Mouse (Mus musculus) MEL (cell line): Measurements from ENCODE around the gene Hrh2. TPM values are rescaled to one million over a fixed set of nuclear protein-coding genes. Genes with fewer than 3 reads are reported as not detected.

Source experiments
- DNase-seq: peaks from one replicate; pipeline ENCODE4 v3.0.0; 2011; ENCODE audit warnings: low read depth, low spot score
- H3K27ac ChIP-seq: 2 replicates; pipeline ENCODE4 v1.5.1; 2012; ENCODE audit warnings: low read depth, mild to moderate bottlenecking, control low read depth, low read length, moderate library complexity; ENCODE audit not compliant: control insufficient read depth
- H3K27me3 ChIP-seq, 2 experiments: fragments of 150-350 bp in 1 of 2; sonication (generic) in 1 of 2; 2 replicates each; pipeline ENCODE4 v1.6.1; 2012; ENCODE audit warnings: low read length in 2 of 2, mild to moderate bottlenecking in 2 of 2, improper control_type of control experiment in 1 of 2, moderate library complexity in 1 of 2; ENCODE audit not compliant: insufficient read depth in 2 of 2, control insufficient read depth in 1 of 2
- H3K36me3 ChIP-seq, 2 experiments: 2 replicates each; pipeline ENCODE4 v1.6.1; 2012 to 2014; ENCODE audit warnings: low read length in 2 of 2, improper control_type of control experiment in 1 of 2, inconsistent platforms in 1 of 2, mild to moderate bottlenecking in 1 of 2; ENCODE audit not compliant: insufficient read depth in 2 of 2, control insufficient read depth in 1 of 2
- H3K4me1 ChIP-seq, 2 experiments: fragments of 150-350 bp in 1 of 2; sonication (generic) in 1 of 2; 2 replicates each; pipeline ENCODE4 v1.6.1; 2012; ENCODE audit warnings: low read length in 2 of 2, improper control_type of control experiment in 1 of 2, mild to moderate bottlenecking in 1 of 2; ENCODE audit not compliant: insufficient read depth in 2 of 2, control insufficient read depth in 1 of 2
- H3K4me3 ChIP-seq, 2 experiments: fragments of 150-350 bp in 1 of 2; sonication (generic) in 1 of 2; 2 replicates each; pipeline ENCODE4 v1.5.1; 2012; ENCODE audit warnings: low read depth in 2 of 2, low read length in 2 of 2, mild to moderate bottlenecking in 2 of 2, moderate library complexity in 2 of 2, control low read depth in 1 of 2, improper control_type of control experiment in 1 of 2; ENCODE audit not compliant: control insufficient read depth in 1 of 2, insufficient read depth in 1 of 2
- H3K79me2 ChIP-seq: 2 replicates; pipeline ENCODE4 v1.6.1; 2012; ENCODE audit warnings: mild to moderate bottlenecking, low read length, moderate library complexity; ENCODE audit not compliant: control insufficient read depth, poor library complexity, insufficient read depth
- H3K9ac ChIP-seq: 2 replicates; pipeline ENCODE4 v1.6.1; 2012; ENCODE audit warnings: low read depth, mild to moderate bottlenecking, control low read depth, low read length, moderate library complexity; ENCODE audit not compliant: control insufficient read depth, poor library complexity, severe bottlenecking
- H3K9me3 ChIP-seq: fragments of 150-350 bp; sonication (generic); replicated peaks from 2 replicates; pipeline ENCODE4 v1.6.1; 2012; ENCODE audit warnings: mild to moderate bottlenecking, low read length, improper control_type of control experiment, moderate library complexity; ENCODE audit not compliant: insufficient read depth
- CHD2 ChIP-seq: IDR thresholded peaks from 2 replicates; pipeline ENCODE4 v1.6.1; 2011; ENCODE audit warnings: low read length, improper control_type of control experiment
- E2F4 ChIP-seq: IDR thresholded peaks from 2 replicates; pipeline ENCODE4 v1.6.1; 2011; ENCODE audit warnings: low read depth, low read length, improper control_type of control experiment, borderline replicate concordance
- GATA1 ChIP-seq: IDR thresholded peaks from 2 replicates; pipeline ENCODE4 v1.6.1; 2011; ENCODE audit warnings: low read depth, low read length, improper control_type of control experiment
- JUND ChIP-seq: IDR thresholded peaks from 2 replicates; pipeline ENCODE4 v1.6.1; 2011; ENCODE audit warnings: low read depth, mild to moderate bottlenecking, improper control_type of control experiment, low read length
- KAT2A ChIP-seq: conservative IDR thresholded peaks from 2 replicates; pipeline ENCODE4 v1.6.1; 2012; ENCODE audit warnings: low read depth, low read length, improper control_type of control experiment, inconsistent platforms
- MAFK ChIP-seq: IDR thresholded peaks from 2 replicates; pipeline ENCODE4 v1.6.1; 2011; ENCODE audit warnings: low read depth, mild to moderate bottlenecking, low read length, improper control_type of control experiment, borderline replicate concordance
- MAX ChIP-seq: IDR thresholded peaks from 2 replicates; pipeline ENCODE4 v1.6.1; 2011; ENCODE audit warnings: low read length, improper control_type of control experiment
- MYC ChIP-seq: IDR thresholded peaks from 2 replicates; pipeline ENCODE4 v1.6.1; 2011; ENCODE audit warnings: low read depth, mild to moderate bottlenecking, low read length, improper control_type of control experiment, moderate library complexity
- NELFE ChIP-seq: IDR thresholded peaks from 2 replicates; pipeline ENCODE4 v1.6.1; 2011; ENCODE audit warnings: low read depth, low read length, improper control_type of control experiment
- NRF1 ChIP-seq: IDR thresholded peaks from 2 replicates; pipeline ENCODE4 v1.6.1; 2014; ENCODE audit warnings: low read depth, mild to moderate bottlenecking, inconsistent platforms, low read length, improper control_type of control experiment, moderate library complexity; ENCODE audit not compliant: poor library complexity, insufficient read depth, severe bottlenecking
- POLR2AphosphoS5 ChIP-seq: IDR thresholded peaks from 2 replicates; pipeline ENCODE4 v1.6.1; 2012; ENCODE audit warnings: low read depth, borderline replicate concordance, mild to moderate bottlenecking, inconsistent platforms, low read length, moderate library complexity, mixed read lengths
- SIN3A ChIP-seq: IDR thresholded peaks from 2 replicates; pipeline ENCODE4 v1.6.1; 2012; ENCODE audit warnings: low read length, improper control_type of control experiment, inconsistent platforms
- SMC3 ChIP-seq: IDR thresholded peaks from 2 replicates; pipeline ENCODE4 v1.6.1; 2011; ENCODE audit warnings: low read depth, low read length, improper control_type of control experiment
- TAL1 ChIP-seq: IDR thresholded peaks from 2 replicates; pipeline ENCODE4 v1.6.1; 2012; ENCODE audit warnings: mild to moderate bottlenecking, inconsistent platforms, low read length, moderate library complexity, mixed read lengths
- UBTF ChIP-seq: IDR thresholded peaks from 2 replicates; pipeline ENCODE4 v1.6.1; 2012; ENCODE audit warnings: low read depth, mild to moderate bottlenecking, inconsistent platforms, low read length, improper control_type of control experiment, moderate library complexity, borderline replicate concordance; ENCODE audit not compliant: insufficient read depth
- ZC3H11A ChIP-seq: IDR thresholded peaks from 2 replicates; pipeline ENCODE4 v1.6.1; 2012; ENCODE audit warnings: low read depth, mild to moderate bottlenecking, inconsistent platforms, low read length, improper control_type of control experiment
- ZKSCAN1 ChIP-seq: IDR thresholded peaks from 2 replicates; pipeline ENCODE4 v1.6.1; 2012; ENCODE audit warnings: low read depth, mild to moderate bottlenecking, inconsistent platforms, low read length, improper control_type of control experiment, moderate library complexity
- ZMIZ1 ChIP-seq: IDR thresholded peaks from 2 replicates; pipeline ENCODE4 v1.6.1; 2012; ENCODE audit warnings: low read depth, mild to moderate bottlenecking, inconsistent platforms, low read length, improper control_type of control experiment, moderate library complexity
- ZNF384 ChIP-seq: IDR thresholded peaks from 2 replicates; pipeline ENCODE4 v1.6.1; 2012; ENCODE audit warnings: low read depth, mild to moderate bottlenecking, inconsistent platforms, low read length, improper control_type of control experiment
- polyA plus RNA-seq, 2 experiments: library from polyadenylated mRNA; stranded (reverse) in 1 of 2; unstranded in 1 of 2; fragments of >175 nt in 1 of 2; fragments of >200 nt in 1 of 2; gene quantifications; 2 replicates each; pipeline versions ENCODE4 v1.2.1 to v1.2.4; 2012; ENCODE audit warnings: low replicate concordance in 2 of 2, low read depth in 1 of 2; ENCODE audit not compliant: insufficient read length in 2 of 2, insufficient read depth in 1 of 2, missing spikeins in 1 of 2
- total RNA-seq: library from RNA; depleted of rRNA; stranded (reverse); fragments of 300-350 nt; gene quantifications from 2 replicates; pipeline ENCODE4 v1.2.3, GENCODE M21; 2012; rRNA removed

The Hrh2 gene
- not detected in 2 replicates for total RNA-seq
- polyA plus RNA-seq = under 1 TPM in 1 of 2 experiments, not detected in 1; 0.07 TPM

DNA sequence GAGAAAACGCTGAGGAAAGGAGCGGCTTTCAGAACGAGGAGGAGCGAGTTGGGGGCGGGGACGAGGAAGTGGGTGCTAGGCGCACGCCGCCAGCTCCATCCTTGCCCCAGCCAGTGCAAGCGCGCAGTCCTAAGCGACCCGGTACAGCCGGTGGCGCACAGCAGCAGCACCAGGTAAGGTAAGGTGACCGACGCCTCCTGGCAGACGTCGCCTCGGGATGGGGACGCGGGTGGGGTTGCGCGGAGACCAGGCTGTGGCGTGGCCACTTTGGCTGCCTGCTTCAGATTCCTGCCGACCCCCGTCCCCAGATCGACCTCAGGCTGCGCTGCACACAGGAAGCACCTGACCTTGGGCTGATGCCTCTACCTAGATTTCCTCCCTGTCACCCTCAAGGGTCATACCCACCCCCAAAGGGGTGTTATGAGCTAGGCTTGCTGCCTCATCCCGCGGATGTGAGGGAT, at the start of gene Hrh2:
TSS of gene Hrh2 (plus strand) at position 109 of the 461 bp plus-strand sequence.
- TF ChIP-seq NRF1 (no peak), NELFE (no peak), ZNF384 (no peak), GATA1 (no peak), MAX (no peak), ZKSCAN1 (no peak), TAL1 (no peak), KAT2A (no peak), E2F4 (no peak), SIN3A (no peak), JUND (no peak)
- Histone ChIP-seq H3K27ac (no peak within 1 kb of the TSS), H3K36me3 (peaks cover 0 to 15% of the 10 kb centered on the region in 2 experiments; a peak in 2 of 4 replicates), H3K4me1 (peaks cover 7 to 36% of the 10 kb centered on the region in 2 experiments; a peak in 3 of 4 replicates), H3K9ac (no peak within 1 kb of the TSS), H3K79me2 (no peaks in the 10 kb centered on the region), H3K9me3 (no peaks in the 10 kb centered on the region), H3K4me3 (no peak within 1 kb of the TSS), H3K27me3 (no peaks in the 10 kb centered on the region)
- no peak for DNase-seq

DNA sequence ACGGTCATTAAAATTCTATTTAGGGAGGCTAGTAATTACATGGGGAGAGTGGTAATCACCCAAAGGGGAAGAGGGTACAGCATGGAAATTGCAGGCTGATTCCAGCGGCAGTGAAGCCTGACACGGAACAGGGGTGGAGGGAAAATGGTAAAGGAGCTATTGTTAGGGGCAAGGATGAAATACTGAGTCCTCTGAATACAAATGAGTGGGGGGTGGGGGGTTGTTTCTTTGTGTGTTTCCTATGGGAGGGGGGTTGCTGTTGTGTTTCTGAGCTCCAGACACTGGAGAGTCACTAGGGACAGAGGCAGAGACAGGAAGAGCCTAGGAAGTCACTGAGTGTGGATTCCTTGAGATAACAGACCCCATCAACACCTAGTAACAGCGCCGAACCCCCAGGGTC, 48.1 kb upstream of the Hrh2 start:
- no peaks in the 10 kb centered on the region for H3K36me3 ChIP-seq
- TF ChIP-seq CHD2 = no peak
- no peak for TF ChIP-seq SMC3
- TF ChIP-seq E2F4 = no peak
- no peak for TF ChIP-seq MYC
- no peak for TF ChIP-seq JUND
- TF ChIP-seq KAT2A = no peak
- TF ChIP-seq MAFK = no peak
- no peak for TF ChIP-seq ZMIZ1
- no peak for TF ChIP-seq POLR2AphosphoS5
- TF ChIP-seq UBTF = no peak
- no peak for TF ChIP-seq ZC3H11A
- no peak for DNase-seq
- peaks cover 0 to 4% of the 10 kb centered on the region in 2 experiments; a peak in 2 of 4 replicates for H3K27me3 ChIP-seq
- no peaks in the 10 kb centered on the region for H3K9me3 ChIP-seq
- H3K79me2 ChIP-seq = no peaks in the 10 kb centered on the region
- no peaks in the 10 kb centered on the region for H3K4me1 ChIP-seq
- no peak overlapping the region for H3K4me3 ChIP-seq
- H3K27ac ChIP-seq = no peak overlapping the region
- no peak overlapping the region for H3K9ac ChIP-seq
